Mouse (Mus musculus) myocyte (in vitro differentiated cells): ENCODE measurements around the gene Xrcc1.

Experiments
- MAX ChIP-seq: IDR thresholded peaks from one replicate; pipeline ENCODE4 v1.6.1; 2011; ENCODE audit warnings: low read depth, mild to moderate bottlenecking, control low read depth
- MYOG ChIP-seq, 3 experiments: IDR thresholded peaks; one replicate each; pipeline ENCODE4 v1.6.1; 2011; ENCODE audit warnings: control low read depth in 2 of 3, low read depth in 2 of 3, mild to moderate bottlenecking in 2 of 3; ENCODE audit not compliant: insufficient read length in 2 of 3, control insufficient read depth in 1 of 3, insufficient read depth in 1 of 3
- POLR2A ChIP-seq: IDR thresholded peaks from one replicate; pipeline ENCODE4 v1.6.1; 2011; ENCODE audit warnings: low read depth, mild to moderate bottlenecking, control low read depth, moderate library complexity; ENCODE audit not compliant: insufficient read length
- POLR2AphosphoS2 ChIP-seq: IDR thresholded peaks from one replicate; pipeline ENCODE4 v1.6.1; 2011; ENCODE audit warnings: low read depth, control low read depth; ENCODE audit not compliant: insufficient read length

- TF ChIP-seq MAX (no peak), POLR2A (no peak), MYOG (IDR thresholded peaks at IDR 0.05; ENCODE audit: control insufficient read depth in 1 of 3, insufficient read depth in 1 of 3, insufficient read length in 2 of 3, low read depth in 2 of 3) (no peak), POLR2AphosphoS2 (no peak)
Measured at GRCm38 (mm10) chr7:24606046-24606445, 60.0 kb downstream of the Xrcc1 start.
